Mouse (Mus musculus) erythroblast, embryonic 14.5 days (primary cell): Measurements from ENCODE around the gene Tub.

Experiments used
- GATA1 ChIP-seq: IDR thresholded peaks from 2 replicates; pipeline ENCODE4 v1.6.1; 2012; ENCODE audit warnings: low read length, inconsistent platforms, mixed read lengths
- TAL1 ChIP-seq: IDR thresholded peaks from 3 replicates; pipeline ENCODE4 v1.6.1; 2012; ENCODE audit warnings: low read length, inconsistent platforms, mixed read lengths

DNA sequence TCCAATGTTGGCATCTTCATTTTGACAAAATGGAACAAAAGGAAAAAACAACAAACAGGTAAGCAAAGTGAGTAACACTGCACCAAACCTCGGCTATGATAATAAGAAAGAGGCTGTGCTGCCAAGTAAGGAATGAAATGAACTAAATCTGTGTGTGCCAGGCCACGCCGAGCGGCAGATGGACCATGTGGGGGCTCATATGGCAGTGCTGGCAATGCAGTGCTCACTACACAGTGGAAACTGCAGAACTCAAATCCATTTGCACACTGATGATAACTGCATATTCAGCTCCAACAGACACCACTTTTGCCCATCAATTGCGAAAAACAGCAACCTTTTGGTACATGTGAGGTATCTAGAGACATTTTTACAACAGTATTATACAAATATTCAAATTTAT lies 89.3 kb downstream of the Tub start:
- TF ChIP-seq TAL1 (no peak), GATA1 (no peak)
